ENCODE assay signal across 8 mouse cellular contexts in the genomic region with DNA sequence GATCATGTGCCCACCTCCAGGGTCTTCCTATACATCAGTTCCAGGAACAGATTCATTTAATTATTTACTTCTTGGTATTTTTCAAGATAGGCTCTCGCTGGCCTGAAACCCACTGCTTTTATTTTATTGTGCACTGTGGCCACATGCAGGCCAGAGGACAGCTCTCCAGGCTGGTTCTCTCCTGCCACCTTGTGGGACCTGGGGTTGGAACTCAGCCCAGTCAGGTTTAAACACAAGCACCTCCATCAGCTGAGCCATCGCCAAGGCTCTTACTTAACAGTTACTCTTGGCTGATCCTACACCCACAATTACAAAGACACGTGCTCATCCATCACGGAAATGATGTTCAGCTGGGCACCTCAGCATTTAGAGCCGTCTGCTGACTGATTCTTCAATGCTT. TPM values are rescaled to one million over a fixed set of nuclear protein-coding genes. Genes with fewer than 3 reads are reported as not detected.
DNase-seq lines count a peak whose midpoint lies in the region; ATAC-seq and TF ChIP-seq lines count a peak whose summit lies in the region.
"Had no signal": no experiment of that assay in that cellular context is flagged by ENCODE, and none has a peak within 500 bp of the region (broad histone marks: within the 10 kb centered on the region; RNA-seq: fewer than 3 reads in every experiment).

No protein-coding gene starts in this region.

- 64% methylated on average over 5 of the region's 5 CpGs for WGBS in midbrain, embryonic 14.5 days
- 66% methylated on average over 5 of the region's 5 CpGs for WGBS in midbrain, embryonic 11.5 days

- peak; percentile 26 for DNase-seq in midbrain, embryonic 14.5 days
- DNase-seq in midbrain, embryonic 11.5 days (ENCODE audit: low spot score, missing footprints), result no peak
- peak; percentile 21 for DNase-seq in brain, embryonic 14.5 days (ENCODE audit: low read depth)
- DNase-seq in heart, postnatal 25 days (ENCODE audit: low spot score), result peak; percentile 18
- DNase-seq in natural killer cell, adult 2 months (ENCODE audit: low spot score in 2 of 2), result no peak
- no peak for DNase-seq in T-cell, adult 2 months (ENCODE audit: low spot score)

- H3K27me3 ChIP-seq in midbrain, embryonic 14.5 days (ENCODE audit: control insufficient read depth, insufficient read depth, low read length), result no peaks in the 10 kb centered on the region
- no peaks in the 10 kb centered on the region for H3K27me3 ChIP-seq in midbrain, embryonic 11.5 days (ENCODE audit: control insufficient read depth, insufficient read depth, low read length)
- H3K27me3 ChIP-seq: embryonic facial prominence, embryonic 12.5 days had no signal

- ATAC-seq in midbrain, embryonic 14.5 days (ENCODE audit: low FRiP score, low TSS enrichment), result no peak
- no peak for ATAC-seq in midbrain, embryonic 11.5 days (ENCODE audit: low FRiP score)
- peak; percentile 38; the same call in 1 of the 2 replicates for ATAC-seq in megakaryocyte progenitor cell, adult 5-6 weeks (replicated peaks; ENCODE audit: poor library complexity)

- intact Hi-C loops in heart, postnatal 25 days (cut with DNase I), result loop anchor here (5.0 kb wide), 1 partner anchor 54 kb away; no protein-coding TSS in a partner anchor

- H3K36me3 ChIP-seq in midbrain, embryonic 14.5 days (ENCODE audit: control insufficient read depth, insufficient read depth, low read length), result no peaks in the 10 kb centered on the region
- no peaks in the 10 kb centered on the region for H3K36me3 ChIP-seq in midbrain, embryonic 11.5 days (ENCODE audit: control insufficient read depth, insufficient read depth, low read length)
- H3K36me3 ChIP-seq: embryonic facial prominence, embryonic 12.5 days had no signal

- H3K4me3 ChIP-seq in midbrain, embryonic 14.5 days (replicated peaks; ENCODE audit: low read depth, low read length), result no peak overlapping the region
- no peak overlapping the region for H3K4me3 ChIP-seq in midbrain, embryonic 11.5 days (ENCODE audit: low read depth, low read length)
- H3K4me3 ChIP-seq: embryonic facial prominence, embryonic 12.5 days had no signal

- H3K4me1 ChIP-seq in midbrain, embryonic 14.5 days (ENCODE audit: control insufficient read depth, insufficient read depth, low read length), result no peaks in the 10 kb centered on the region
- H3K4me1 ChIP-seq in midbrain, embryonic 11.5 days (ENCODE audit: control insufficient read depth, insufficient read depth, low read length), result no peaks in the 10 kb centered on the region

- TF ChIP-seq POLR2A in brain, embryonic 14.5 days (IDR thresholded peaks at IDR 0.05; ENCODE audit: borderline replicate concordance, extremely low read depth, insufficient read depth, insufficient read length, poor library complexity, severe bottlenecking), result no peak

- H3K9me3 ChIP-seq in midbrain, embryonic 14.5 days (ENCODE audit: control insufficient read depth, low read length), result no peaks in the 10 kb centered on the region
- H3K9me3 ChIP-seq in midbrain, embryonic 11.5 days (ENCODE audit: control insufficient read depth, low read length), result no peaks in the 10 kb centered on the region
- H3K9me3 ChIP-seq: embryonic facial prominence, embryonic 12.5 days had no signal

- peak; percentile 35; the same call in 1 of the 2 replicates for TF ChIP-seq CTCF in brain, embryonic 14.5 days (IDR thresholded peaks at IDR 0.05; ENCODE audit: borderline replicate concordance, extremely low read depth, insufficient read depth, insufficient read length)

- H3K9ac ChIP-seq in midbrain, embryonic 14.5 days (replicated peaks; ENCODE audit: low read length), result no peak overlapping the region
- no peak overlapping the region for H3K9ac ChIP-seq in midbrain, embryonic 11.5 days (ENCODE audit: low read length)
- H3K9ac ChIP-seq: embryonic facial prominence, embryonic 12.5 days had no signal

- no peak overlapping the region for H3K4me2 ChIP-seq in midbrain, embryonic 14.5 days (ENCODE audit: low read length)
- H3K4me2 ChIP-seq in midbrain, embryonic 11.5 days, result no peak overlapping the region
- H3K4me2 ChIP-seq: embryonic facial prominence, embryonic 12.5 days had no signal

- H3K27ac ChIP-seq in midbrain, embryonic 14.5 days (replicated peaks; ENCODE audit: low read depth, low read length), result no peak overlapping the region
- no peak overlapping the region for H3K27ac ChIP-seq in midbrain, embryonic 11.5 days (ENCODE audit: low read depth, low read length)
- H3K27ac ChIP-seq: embryonic facial prominence, embryonic 12.5 days had no signal

RNA-seq across cellular contexts. Expression of a gene that starts 13.6 kb away (rescaled TPM):
- polyA plus RNA-seq in midbrain, embryonic 14.5 days (2014; fragmentation: Nextera tagmentation; extraction: Ambion mirVana), result not detected in 2 replicates
- polyA plus RNA-seq in midbrain, embryonic 11.5 days (2014; fragmentation: Nextera tagmentation; extraction: Ambion mirVana), result not detected in 2 replicates
- 0.09 and 0.11 TPM in 2 replicates for polyA plus RNA-seq in brain, embryonic 14.5 days (2012; rRNA removed)
- under 1 TPM in 1 of 2 experiments, not detected in 1; 0.16 TPM for total RNA-seq in heart, postnatal 25 days (2021)
- not detected in 2 replicates for total RNA-seq in megakaryocyte progenitor cell, adult 5-6 weeks (2015)
- 0.10 TPM in 1 of 2 replicates, not detected in the other for total RNA-seq in megakaryocyte progenitor cell, adult 5-6 weeks (2017)

RNA-seq across cellular contexts. Expression of a gene that starts 17.2 kb away (rescaled TPM):
- polyA plus RNA-seq in midbrain, embryonic 14.5 days (2014; fragmentation: Nextera tagmentation; extraction: Ambion mirVana), result 3.3 and 7.7 TPM in 2 replicates
- 4.0 and 5.1 TPM in 2 replicates for polyA plus RNA-seq in midbrain, embryonic 11.5 days (2014; fragmentation: Nextera tagmentation; extraction: Ambion mirVana)
- 11.3 and 12.7 TPM in 2 replicates for polyA plus RNA-seq in brain, embryonic 14.5 days (2012; rRNA removed)
- total RNA-seq in heart, postnatal 25 days (2021), result 10 to 100 TPM; 46.8 to 52.7 TPM
- 15.0 and 17.7 TPM in 2 replicates for total RNA-seq in megakaryocyte progenitor cell, adult 5-6 weeks (2015)
- 49.5 and 63.2 TPM in 2 replicates for total RNA-seq in megakaryocyte progenitor cell, adult 5-6 weeks (2017)

RNA-seq across cellular contexts. Expression of a gene that starts 31.8 kb away (rescaled TPM):
- polyA plus RNA-seq in midbrain, embryonic 14.5 days (2014; fragmentation: Nextera tagmentation; extraction: Ambion mirVana), result 0.24 TPM in 1 of 2 replicates, not detected in the other
- polyA plus RNA-seq in midbrain, embryonic 11.5 days (2014; fragmentation: Nextera tagmentation; extraction: Ambion mirVana), result not detected in 2 replicates
- not detected in 2 replicates for polyA plus RNA-seq in brain, embryonic 14.5 days (2012; rRNA removed)
- not detected for total RNA-seq in heart, postnatal 25 days (2021)
- not detected in 2 replicates for total RNA-seq in megakaryocyte progenitor cell, adult 5-6 weeks (2015)
- not detected in 2 replicates for total RNA-seq in megakaryocyte progenitor cell, adult 5-6 weeks (2017)

RNA-seq across cellular contexts. Expression of a gene that starts 31.9 kb away (rescaled TPM):
- not detected in 2 replicates for polyA plus RNA-seq in midbrain, embryonic 14.5 days (2014; fragmentation: Nextera tagmentation; extraction: Ambion mirVana)
- not detected in 2 replicates for polyA plus RNA-seq in midbrain, embryonic 11.5 days (2014; fragmentation: Nextera tagmentation; extraction: Ambion mirVana)
- polyA plus RNA-seq in brain, embryonic 14.5 days (2012; rRNA removed), result not detected in 2 replicates
- 1 to 10 TPM; 1.1 to 1.2 TPM for total RNA-seq in heart, postnatal 25 days (2021)
- not detected in 2 replicates for total RNA-seq in megakaryocyte progenitor cell, adult 5-6 weeks (2015)
- not detected in 2 replicates for total RNA-seq in megakaryocyte progenitor cell, adult 5-6 weeks (2017)
- polyA plus RNA-seq: embryonic facial prominence, embryonic 12.5 days had no signal

RNA-seq across cellular contexts. Expression of a gene that starts 40.5 kb away (rescaled TPM):
- polyA plus RNA-seq in midbrain, embryonic 14.5 days (2014; fragmentation: Nextera tagmentation; extraction: Ambion mirVana), result not detected in 2 replicates
- 0.10 TPM in 1 of 2 replicates, not detected in the other for polyA plus RNA-seq in midbrain, embryonic 11.5 days (2014; fragmentation: Nextera tagmentation; extraction: Ambion mirVana)
- polyA plus RNA-seq in brain, embryonic 14.5 days (2012; rRNA removed), result not detected in 2 replicates
- not detected for total RNA-seq in heart, postnatal 25 days (2021)
- not detected in 2 replicates for total RNA-seq in megakaryocyte progenitor cell, adult 5-6 weeks (2015)
- not detected in 2 replicates for total RNA-seq in megakaryocyte progenitor cell, adult 5-6 weeks (2017)
- polyA plus RNA-seq: embryonic facial prominence, embryonic 12.5 days had no signal

Comparison
In these comparisons a context has a peak if more than half of its experiments do, and no peak if none do; other contexts are left out.
1. DNase-seq: peak in midbrain, embryonic 14.5 days (single experiment), brain, embryonic 14.5 days (single experiment) and heart, postnatal 25 days (single experiment); none in midbrain, embryonic 11.5 days (single experiment), natural killer cell, adult 2 months (0 of 2) and T-cell, adult 2 months (single experiment).